Comparison of ENCODE assay signal across 26 mouse cellular contexts in the genomic region with DNA sequence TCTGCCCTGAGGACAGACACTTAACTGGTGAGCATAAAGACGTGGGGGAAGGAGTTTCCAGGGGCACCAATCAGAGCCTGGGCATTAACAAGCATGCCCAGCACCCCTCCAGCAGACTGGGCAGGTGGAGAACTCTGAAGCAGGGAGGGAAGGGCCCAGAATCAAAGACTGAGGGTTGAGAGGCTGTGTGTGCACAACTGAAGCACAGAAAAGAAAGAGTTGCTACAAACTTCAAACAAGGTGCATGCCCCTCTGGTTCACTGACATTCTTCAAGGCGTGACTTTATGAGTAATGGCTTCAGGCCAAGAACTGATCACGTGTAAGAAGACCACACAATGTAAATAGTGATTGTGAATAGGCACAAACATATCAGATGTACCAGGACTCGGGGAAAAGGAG. TPM values are rescaled to one million over a fixed set of nuclear protein-coding genes. Genes with fewer than 3 reads are reported as not detected.
DNase-seq lines count a peak whose midpoint lies in the region; ATAC-seq and TF ChIP-seq lines count a peak whose summit lies in the region.
"Had no signal": no experiment of that assay in that cellular context is flagged by ENCODE, and none has a peak within 500 bp of the region (broad histone marks: within the 10 kb centered on the region; RNA-seq: fewer than 3 reads in every experiment).

No protein-coding gene starts in this region.

- no peaks in the 10 kb centered on the region for H3K9me3 ChIP-seq in kidney, postnatal 0 days (replicated peaks; ENCODE audit: low read length)
- H3K9me3 ChIP-seq in kidney, embryonic 14.5 days (ENCODE audit: control insufficient read depth, low read length), result 0 out of 2 replicates have a peak, but pooled peaks cover 2% of the 10 kb centered on the region
- no peaks in the 10 kb centered on the region for H3K9me3 ChIP-seq in limb, embryonic 14.5 days (ENCODE audit: control insufficient read depth, low read length)
- no peaks in the 10 kb centered on the region for H3K9me3 ChIP-seq in stomach, embryonic 15.5 days
- H3K9me3 ChIP-seq: heart, embryonic 15.5 days; kidney, embryonic 15.5 days; midbrain, embryonic 12.5 days; neural tube, embryonic 12.5 days had no signal

- TF ChIP-seq POLR2A in brain, embryonic 14.5 days (IDR thresholded peaks at IDR 0.05; ENCODE audit: borderline replicate concordance, extremely low read depth, insufficient read depth, insufficient read length, poor library complexity, severe bottlenecking), result no peak
- no peak for TF ChIP-seq POLR2A in limb, embryonic 14.5 days (IDR thresholded peaks at IDR 0.05; ENCODE audit: borderline replicate concordance, extremely low read depth, insufficient read depth, insufficient read length)

- ATAC-seq in kidney, postnatal 0 days (replicated peaks; ENCODE audit: low FRiP score, low read depth), result no peak; the same call in 1 of the 2 replicates
- ATAC-seq in kidney, embryonic 14.5 days (ENCODE audit: low FRiP score, low TSS enrichment), result no peak
- peak; percentile 30 for ATAC-seq in limb, embryonic 14.5 days (ENCODE audit: low FRiP score, low read depth)
- peak; percentile 82 for ATAC-seq in stomach, embryonic 15.5 days (ENCODE audit: insufficient read depth, low FRiP score, low read depth)
- ATAC-seq: forebrain, embryonic 16.5 days; hindbrain, embryonic 16.5 days had no signal

- no peak overlapping the region for H3K4me2 ChIP-seq in kidney, postnatal 0 days (ENCODE audit: low read length)
- no peak overlapping the region for H3K4me2 ChIP-seq in kidney, embryonic 14.5 days (replicated peaks; ENCODE audit: low read depth, low read length)
- H3K4me2 ChIP-seq in limb, embryonic 14.5 days (replicated peaks; ENCODE audit: low read depth, low read length, severe bottlenecking), result no peak overlapping the region
- H3K4me2 ChIP-seq in stomach, embryonic 15.5 days, result no peak overlapping the region
- H3K4me2 ChIP-seq: heart, embryonic 15.5 days; kidney, embryonic 15.5 days; midbrain, embryonic 12.5 days; neural tube, embryonic 12.5 days had no signal

- peak; percentile 15 for DNase-seq in kidney, postnatal 0 days (ENCODE audit: low spot score)
- peak; percentile 39 for DNase-seq in brain, embryonic 14.5 days (ENCODE audit: low read depth)
- DNase-seq in limb, embryonic 14.5 days (ENCODE audit: low spot score), result no peak
- DNase-seq in embryo, embryonic 10 days (ENCODE audit: low spot score), result no peak
- DNase-seq in cerebellum, postnatal 36 days, result no peak
- DNase-seq: adrenal gland, postnatal 14 days; cerebellum, adult 18-20 months; cerebellum, postnatal 10 days; gastrocnemius, postnatal 14 days; kidney, adult 11 months; kidney, postnatal 36 days; liver; right cerebral cortex, adult 18-20 months; spleen, adult 18-20 months had no signal

- H3K27me3 ChIP-seq in kidney, postnatal 0 days (ENCODE audit: insufficient read depth, low read length), result no peaks in the 10 kb centered on the region
- H3K27me3 ChIP-seq in kidney, embryonic 14.5 days (ENCODE audit: control insufficient read depth, insufficient read depth, low read length), result no peaks in the 10 kb centered on the region
- no peaks in the 10 kb centered on the region for H3K27me3 ChIP-seq in limb, embryonic 14.5 days (ENCODE audit: control insufficient read depth, insufficient read depth, low read length)
- no peaks in the 10 kb centered on the region for H3K27me3 ChIP-seq in stomach, embryonic 15.5 days (replicated peaks)
- H3K27me3 ChIP-seq: heart, embryonic 15.5 days; kidney, embryonic 15.5 days; megakaryocyte, embryonic 14.5 days; midbrain, embryonic 12.5 days; neural tube, embryonic 12.5 days had no signal

- H3K9ac ChIP-seq in kidney, postnatal 0 days (ENCODE audit: low read depth, low read length), result no peak overlapping the region
- H3K9ac ChIP-seq in kidney, embryonic 14.5 days (ENCODE audit: low read depth, low read length), result no peak overlapping the region
- no peak overlapping the region for H3K9ac ChIP-seq in limb, embryonic 14.5 days (ENCODE audit: low read depth, low read length, severe bottlenecking)
- no peak overlapping the region for H3K9ac ChIP-seq in stomach, embryonic 15.5 days
- H3K9ac ChIP-seq: heart, embryonic 15.5 days; kidney, embryonic 15.5 days; liver, embryonic 14.5 days; midbrain, embryonic 12.5 days; neural tube, embryonic 12.5 days had no signal

- H3K27ac ChIP-seq in kidney, postnatal 0 days, result no peak overlapping the region
- H3K27ac ChIP-seq in kidney, embryonic 14.5 days (ENCODE audit: low read depth, low read length), result no peak overlapping the region
- H3K27ac ChIP-seq in limb, embryonic 14.5 days (replicated peaks; ENCODE audit: low read depth, low read length), result no peak overlapping the region
- peak overlapping the region; percentile 51; the same call in 1 of the 2 replicates for H3K27ac ChIP-seq in stomach, embryonic 15.5 days
- H3K27ac ChIP-seq: heart, embryonic 10.5 days; heart, embryonic 15.5 days; kidney, embryonic 15.5 days; liver, embryonic 14.5 days; midbrain, embryonic 12.5 days; neural tube, embryonic 12.5 days had no signal

- no peak for TF ChIP-seq CTCF in kidney, postnatal 0 days (IDR thresholded peaks at IDR 0.05; ENCODE audit: low read depth)
- TF ChIP-seq CTCF in brain, embryonic 14.5 days (IDR thresholded peaks at IDR 0.05; ENCODE audit: borderline replicate concordance, extremely low read depth, insufficient read depth, insufficient read length), result no peak

- no peak overlapping the region for H3K4me3 ChIP-seq in kidney, postnatal 0 days (replicated peaks; ENCODE audit: low read depth, low read length)
- H3K4me3 ChIP-seq in kidney, embryonic 14.5 days (ENCODE audit: low read length), result no peak overlapping the region
- H3K4me3 ChIP-seq in limb, embryonic 14.5 days (replicated peaks; ENCODE audit: low read length), result no peak overlapping the region
- H3K4me3 ChIP-seq in stomach, embryonic 15.5 days (replicated peaks), result no peak overlapping the region
- H3K4me3 ChIP-seq: heart, embryonic 10.5 days; heart, embryonic 15.5 days; kidney, embryonic 15.5 days; megakaryocyte, embryonic 14.5 days; midbrain, embryonic 12.5 days; myocyte; neural tube, embryonic 12.5 days had no signal

- H3K4me1 ChIP-seq in kidney, postnatal 0 days (replicated peaks; ENCODE audit: insufficient read depth, low read length), result no peaks in the 10 kb centered on the region
- no peaks in the 10 kb centered on the region for H3K4me1 ChIP-seq in kidney, embryonic 14.5 days (ENCODE audit: control insufficient read depth, insufficient read depth, low read length)
- peaks cover 13% of the 10 kb centered on the region for H3K4me1 ChIP-seq in limb, embryonic 14.5 days (ENCODE audit: control insufficient read depth, insufficient read depth, low read length)
- no peaks in the 10 kb centered on the region for H3K4me1 ChIP-seq in stomach, embryonic 15.5 days
- H3K4me1 ChIP-seq: heart, embryonic 10.5 days; heart, embryonic 15.5 days; megakaryocyte, embryonic 14.5 days; midbrain, embryonic 12.5 days; neural tube, embryonic 12.5 days had no signal

- 11% methylated on average over 4 of the region's 4 CpGs for WGBS in kidney, postnatal 0 days
- WGBS in kidney, embryonic 14.5 days, result 27% methylated on average over 4 of the region's 4 CpGs
- 15% methylated on average over 4 of the region's 4 CpGs for WGBS in limb, embryonic 14.5 days
- WGBS in stomach, embryonic 15.5 days, result 20% methylated on average over 4 of the region's 4 CpGs

- no peaks in the 10 kb centered on the region for H3K36me3 ChIP-seq in kidney, postnatal 0 days (ENCODE audit: insufficient read depth, low read length)
- no peaks in the 10 kb centered on the region for H3K36me3 ChIP-seq in kidney, embryonic 14.5 days (ENCODE audit: control insufficient read depth, insufficient read depth, low read length)
- H3K36me3 ChIP-seq in limb, embryonic 14.5 days (ENCODE audit: control insufficient read depth, insufficient read depth, low read length), result no peaks in the 10 kb centered on the region
- H3K36me3 ChIP-seq in stomach, embryonic 15.5 days, result no peaks in the 10 kb centered on the region
- H3K36me3 ChIP-seq: heart, embryonic 10.5 days; heart, embryonic 15.5 days; kidney, embryonic 15.5 days; midbrain, embryonic 12.5 days; neural tube, embryonic 12.5 days had no signal

RNA-seq across cellular contexts. Expression of gene Fndc1, which starts 24.9 kb away (rescaled TPM):
- polyA plus RNA-seq in kidney, postnatal 0 days (2015; fragmentation: Nextera tagmentation; extraction: Ambion mirVana), result 3.1 and 3.4 TPM in 2 replicates
- 0.11 and 0.24 TPM in 2 replicates for polyA plus RNA-seq in kidney, embryonic 14.5 days (2014; fragmentation: Nextera tagmentation; extraction: Ambion mirVana)
- polyA plus RNA-seq in brain, embryonic 14.5 days (2012; rRNA removed), result 1.4 and 5.0 TPM in 2 replicates
- 58.4 and 61.9 TPM in 2 replicates for polyA plus RNA-seq in limb, embryonic 14.5 days (2012; rRNA removed)
- 71.7 and 82.3 TPM in 2 replicates for polyA plus RNA-seq in limb, embryonic 14.5 days (2014; fragmentation: Nextera tagmentation; extraction: Ambion mirVana)
- polyA plus RNA-seq in stomach, embryonic 15.5 days (2015; fragmentation: Nextera tagmentation; extraction: Ambion mirVana), result 30.1 and 37.4 TPM in 2 replicates

Comparison
In these comparisons a context has a peak if more than half of its experiments do, and no peak if none do; other contexts are left out.
1. ATAC-seq: peak in limb, embryonic 14.5 days (single experiment) and stomach, embryonic 15.5 days (single experiment); none in kidney, postnatal 0 days (single experiment) and kidney, embryonic 14.5 days (single experiment).
2. DNase-seq: peak in kidney, postnatal 0 days (single experiment) and brain, embryonic 14.5 days (single experiment); none in limb, embryonic 14.5 days (single experiment), embryo, embryonic 10 days (single experiment) and cerebellum, postnatal 36 days (0 of 2).